Mouse (Mus musculus): ENCODE measurements around the gene Pcolce2.
A peak's percentile ranks its signal among the peaks of the same experiment; 100 is the strongest.

Gene Pcolce2

GRCm38 (mm10) chr9:95653363-95653762, 16.0 kb downstream of the Pcolce2 start:
- no peak for DNase-seq (ENCODE audit: extremely low read depth, low read depth)

DNA sequence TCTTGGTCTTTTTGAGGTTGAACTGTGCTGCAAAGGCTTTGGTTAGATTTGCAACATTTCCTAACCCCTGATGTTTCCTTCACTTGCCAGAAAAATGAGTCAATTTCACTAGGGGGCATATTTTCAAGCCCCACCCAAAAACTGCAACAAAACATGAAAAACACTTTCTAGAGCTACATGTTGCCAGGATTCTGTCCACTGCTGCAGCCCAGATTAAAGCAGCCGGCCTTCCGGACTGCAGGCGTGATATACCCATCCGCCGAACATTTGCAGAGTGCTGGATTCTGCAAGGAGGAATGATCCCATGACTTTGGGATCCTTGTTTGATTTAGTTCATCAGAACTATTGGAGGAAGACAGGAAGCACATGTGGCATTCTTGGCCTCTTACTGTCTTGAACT, 17.0 kb downstream of the Pcolce2 start:
- DNase-seq (ENCODE audit: extremely low read depth, low read depth): no peak

DNA sequence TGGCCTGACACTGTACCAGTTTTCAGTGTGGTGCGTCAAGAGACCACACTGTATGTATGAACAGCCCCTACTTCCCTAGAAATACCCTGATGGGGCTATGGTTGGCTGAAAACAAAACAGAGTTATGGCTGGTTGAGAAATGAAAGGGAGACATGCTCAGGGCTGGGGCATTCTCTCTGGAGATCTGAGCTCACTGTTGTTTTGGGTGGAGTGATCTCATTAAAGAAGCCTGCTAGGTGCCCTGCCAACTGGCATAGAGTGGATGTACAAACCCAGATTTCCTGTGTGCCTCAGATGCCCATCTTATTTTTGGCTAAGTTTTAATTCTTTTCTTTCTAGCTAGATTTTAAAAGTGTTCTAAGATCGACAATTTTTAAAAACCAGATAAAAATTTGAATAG, 20.5 kb downstream of the Pcolce2 start:
- DNase-seq (ENCODE audit: extremely low read depth, low read depth): no peak

DNA sequence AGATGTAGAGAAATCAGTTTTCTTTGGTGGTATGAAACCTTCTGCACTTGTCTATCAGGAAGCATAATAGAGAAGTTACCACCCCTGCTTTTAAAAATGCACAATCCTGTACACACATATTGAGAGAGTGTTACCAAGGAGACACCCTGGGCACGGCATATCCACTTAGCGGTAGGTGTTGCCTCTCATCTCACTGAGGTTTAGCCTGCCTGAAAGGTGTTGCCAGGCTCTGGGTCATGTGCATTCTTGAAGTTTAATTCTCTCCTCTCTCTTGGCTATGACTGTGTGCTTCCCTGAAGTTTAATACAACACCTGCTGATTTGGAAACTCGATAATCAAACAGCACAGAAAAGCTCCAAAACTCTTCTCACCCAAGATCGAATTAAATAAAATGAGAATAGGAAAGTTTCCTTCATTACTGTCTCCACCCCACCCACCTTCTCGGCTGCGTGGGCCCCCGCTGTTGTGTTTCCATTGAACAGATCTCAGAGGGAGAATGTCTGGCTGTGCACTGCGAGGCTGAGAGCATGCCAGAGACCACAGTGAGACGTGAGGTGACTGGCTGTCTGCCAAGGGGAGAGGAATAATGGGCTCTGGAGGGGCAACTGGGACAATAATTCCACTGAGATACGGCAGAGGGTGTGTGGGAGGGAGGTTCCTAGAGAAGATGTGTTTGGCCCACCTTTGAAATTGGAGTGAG, 27.0 kb downstream of the Pcolce2 start:
- no peak for DNase-seq (ENCODE audit: extremely low read depth, low read depth)

- DNase-seq (ENCODE audit: extremely low read depth, low read depth): no peak
Measured at GRCm38 (mm10) chr9:95665835-95666234, 28.4 kb downstream of the Pcolce2 start.

DNA sequence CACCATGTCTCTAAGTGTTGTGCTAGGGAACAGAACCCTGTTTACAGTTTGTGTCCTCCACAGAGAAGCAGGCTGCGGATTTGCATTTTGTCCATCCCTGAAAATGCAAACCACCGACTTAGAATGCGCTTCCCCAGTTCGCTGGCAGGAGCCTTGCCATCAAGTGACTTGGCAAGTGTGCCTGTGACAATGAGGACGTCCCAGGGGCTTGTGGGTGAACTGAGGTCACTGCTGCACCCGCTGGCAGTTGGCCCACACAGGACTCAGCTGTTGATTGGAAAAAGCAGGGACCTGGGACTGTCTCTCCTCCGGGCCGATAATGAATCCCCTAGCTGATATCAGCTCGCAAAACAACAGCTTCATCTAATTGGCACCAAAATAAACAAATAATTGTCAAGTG, 30.4 kb downstream of the Pcolce2 start:
- no peak for DNase-seq (ENCODE audit: extremely low read depth, low read depth)

DNA sequence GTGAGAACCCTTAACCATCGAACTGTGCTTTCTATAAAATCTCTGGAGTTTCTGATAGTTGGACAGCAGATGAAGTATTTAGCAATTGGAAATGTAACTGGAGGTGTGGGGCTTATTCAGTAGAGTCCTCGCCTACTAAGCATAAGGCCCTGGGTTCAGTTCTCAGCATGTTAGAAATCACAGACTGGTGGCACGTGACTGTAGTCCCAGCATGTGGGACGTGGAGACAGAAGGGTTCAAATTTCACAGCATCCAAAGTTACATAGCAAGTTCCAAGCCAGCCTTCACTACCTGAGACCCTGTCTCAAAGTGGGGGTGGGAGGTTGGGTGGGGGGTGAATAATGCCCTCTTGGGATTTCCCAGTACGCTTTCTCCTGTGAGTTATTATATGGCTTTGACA, 30.9 kb downstream of the Pcolce2 start:
- DNase-seq (ENCODE audit: extremely low read depth, low read depth): no peak

DNA sequence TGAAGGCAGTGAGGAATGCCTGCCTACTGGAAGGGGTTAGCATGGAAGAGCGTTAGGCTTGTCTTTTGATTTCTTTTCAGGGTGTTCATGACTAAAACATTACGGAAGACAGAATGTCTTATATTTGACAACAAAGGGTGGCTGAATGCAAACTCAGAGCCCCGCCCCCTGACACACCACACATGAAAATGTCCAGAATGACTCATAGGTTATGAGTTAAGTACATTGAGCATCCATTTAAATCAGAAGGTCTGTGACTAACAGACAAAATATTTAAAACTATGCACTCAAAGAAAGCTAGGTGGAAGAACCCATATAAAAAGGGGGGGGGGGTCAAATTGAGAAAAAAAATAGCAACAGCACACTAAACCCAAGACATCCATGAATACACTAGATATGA, 34.9 kb downstream of the Pcolce2 start:
- DNase-seq (ENCODE audit: extremely low read depth, low read depth): no peak

DNA sequence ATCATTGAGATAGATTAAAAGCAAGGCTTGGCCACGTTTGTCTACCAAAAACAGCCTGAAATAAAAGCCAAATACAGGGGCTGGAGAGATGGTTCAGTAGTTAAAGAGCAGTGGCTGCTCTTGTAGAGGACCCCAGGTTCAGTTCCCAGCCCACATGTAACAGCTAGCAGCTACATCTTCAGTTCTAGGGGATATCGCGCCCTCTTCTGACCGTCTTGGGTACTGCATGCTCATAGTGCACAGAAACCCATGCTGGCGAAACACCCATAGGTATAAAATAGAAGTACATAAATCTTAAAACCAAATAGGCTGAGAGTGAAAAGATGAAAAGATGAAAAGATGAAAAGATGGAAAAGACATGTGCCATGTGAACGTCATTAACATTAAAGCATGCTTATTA, 35.4 kb downstream of the Pcolce2 start:
- DNase-seq (ENCODE audit: extremely low read depth, low read depth): peak; percentile 22

DNA sequence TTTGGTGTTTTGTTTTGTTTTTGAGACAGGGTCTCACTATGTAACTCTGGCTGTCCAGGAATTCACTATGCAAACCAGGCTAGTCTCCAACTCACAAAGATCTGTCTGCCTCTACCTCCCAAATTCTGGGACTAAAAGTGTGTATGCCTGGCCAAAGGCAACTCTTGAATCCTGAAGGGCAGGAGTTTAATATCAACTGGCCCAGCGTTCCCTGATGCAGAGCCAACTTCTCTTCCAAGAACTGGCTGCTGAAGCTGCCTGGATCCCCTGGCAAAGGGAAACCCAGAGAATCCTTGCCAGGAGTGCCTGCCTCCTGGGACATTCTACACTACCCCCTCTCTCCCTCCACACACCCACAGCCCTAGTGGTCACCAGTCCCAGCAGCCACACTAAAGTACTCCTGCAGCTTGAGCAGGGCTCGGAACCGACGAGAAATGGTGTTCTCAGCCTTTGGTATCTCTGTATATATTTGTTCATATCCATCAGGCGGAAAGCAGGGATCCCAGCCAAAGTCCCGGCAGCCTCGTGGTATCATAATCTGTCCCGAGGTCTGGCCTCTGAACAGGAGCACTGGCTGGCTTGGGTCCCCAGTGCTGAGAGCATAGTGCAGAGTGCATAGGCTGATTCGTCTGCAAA, 37.8 kb downstream of the Pcolce2 start:
- DNase-seq (ENCODE audit: extremely low read depth, low read depth): no peak

DNA sequence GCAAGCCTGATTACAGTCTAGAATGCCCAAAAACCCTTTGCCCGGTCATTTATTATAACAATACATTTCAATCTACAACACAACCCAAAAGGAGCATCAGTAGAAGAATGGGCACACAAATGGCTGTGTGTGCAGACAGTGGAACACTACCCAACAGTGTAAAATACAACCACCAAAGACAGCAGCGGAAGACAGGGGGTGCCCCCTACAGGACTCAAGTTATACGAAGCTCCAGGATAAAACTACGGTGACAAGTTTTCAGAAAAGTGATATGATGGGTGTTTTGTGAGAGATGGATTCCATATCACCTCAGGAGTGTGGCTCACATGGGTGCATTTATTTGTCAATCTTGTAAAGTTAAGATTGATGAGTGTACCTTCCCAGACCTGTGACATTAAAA, 38.6 kb downstream of the Pcolce2 start:
- DNase-seq (ENCODE audit: extremely low read depth, low read depth): no peak

GRCm38 (mm10) chr9:95679966-95680365, 42.6 kb downstream of the Pcolce2 start:
- DNase-seq (ENCODE audit: extremely low read depth, low read depth): no peak

DNA sequence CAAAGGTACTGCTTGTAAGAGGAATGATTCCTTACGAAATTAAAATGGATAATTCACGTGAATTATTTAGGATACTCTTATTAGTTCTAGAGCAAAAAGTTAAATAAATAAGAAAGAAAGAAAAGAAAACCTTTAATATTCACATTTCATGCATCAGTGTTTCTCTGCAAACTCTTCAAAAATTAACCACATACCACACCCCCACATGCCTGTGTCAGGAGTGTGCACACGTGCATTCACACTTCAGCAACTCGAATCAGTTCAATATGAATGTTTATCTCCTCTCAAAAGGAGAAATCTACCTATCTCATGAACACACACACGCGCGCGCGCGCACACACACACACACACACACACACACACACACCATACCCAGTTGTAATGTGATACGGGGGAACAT, 43.3 kb downstream of the Pcolce2 start:
- no peak for DNase-seq (ENCODE audit: extremely low read depth, low read depth)

DNA sequence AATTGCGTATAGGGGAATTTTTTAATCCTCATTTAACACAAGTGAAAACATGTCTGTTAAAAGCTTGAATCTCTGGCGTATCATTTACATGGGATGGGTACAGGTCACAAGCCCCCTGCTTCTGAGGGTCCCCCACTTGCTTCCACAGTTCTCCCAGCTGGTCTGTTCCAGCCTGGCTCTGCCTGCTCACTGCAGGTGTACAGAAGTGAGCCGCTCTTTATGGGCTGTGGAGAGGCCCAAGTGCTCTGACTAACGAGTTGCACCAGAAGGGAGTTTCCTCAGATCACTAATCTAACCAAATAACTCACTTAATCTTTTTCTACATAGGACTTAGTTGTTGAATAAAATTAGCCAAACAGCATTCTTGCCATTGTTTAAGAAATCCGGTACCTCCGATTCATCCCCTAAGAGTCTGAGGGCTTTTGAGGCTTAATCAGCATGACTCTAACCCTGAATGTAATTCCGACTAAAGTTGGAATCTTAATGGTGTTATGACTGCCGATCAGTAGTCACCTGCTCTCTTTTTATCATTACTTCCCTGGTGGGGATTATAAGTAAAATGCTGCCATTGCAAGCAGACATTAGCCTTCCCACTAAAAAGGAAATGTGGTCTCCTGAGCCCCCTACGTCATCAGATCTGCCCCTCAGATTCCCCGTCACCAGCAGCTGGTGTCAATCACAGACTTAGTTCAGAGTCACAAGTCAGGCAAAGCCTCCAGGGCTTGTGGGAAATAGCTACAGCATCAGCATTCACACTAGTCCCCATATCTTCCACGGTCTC, 48.4 kb downstream of the Pcolce2 start:
- DNase-seq (ENCODE audit: extremely low read depth, low read depth): no peak

DNA sequence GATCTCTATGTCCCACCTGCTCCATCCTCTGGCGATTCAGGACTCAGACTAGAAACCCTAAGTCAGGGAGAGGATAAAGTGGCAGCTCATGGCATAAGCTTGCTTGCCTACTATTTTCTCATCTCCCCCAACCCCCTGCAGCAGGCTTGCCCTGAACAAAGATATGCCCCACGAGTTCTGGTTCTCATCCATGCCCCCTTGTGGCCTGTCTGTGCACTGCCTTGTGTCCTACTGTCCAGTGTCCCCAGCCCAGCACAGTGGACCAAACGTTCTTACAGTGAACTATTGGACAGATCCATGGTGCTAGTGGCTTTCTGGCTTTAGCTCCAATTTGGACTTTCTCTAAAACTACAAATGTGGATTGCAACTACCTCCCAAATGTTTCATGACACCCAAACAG, 50.7 kb downstream of the Pcolce2 start:
- no peak for DNase-seq (ENCODE audit: extremely low read depth, low read depth)

GRCm38 (mm10) chr9:95692823-95693222, 55.4 kb downstream of the Pcolce2 start:
- no peak for DNase-seq (ENCODE audit: extremely low read depth, low read depth)

DNA sequence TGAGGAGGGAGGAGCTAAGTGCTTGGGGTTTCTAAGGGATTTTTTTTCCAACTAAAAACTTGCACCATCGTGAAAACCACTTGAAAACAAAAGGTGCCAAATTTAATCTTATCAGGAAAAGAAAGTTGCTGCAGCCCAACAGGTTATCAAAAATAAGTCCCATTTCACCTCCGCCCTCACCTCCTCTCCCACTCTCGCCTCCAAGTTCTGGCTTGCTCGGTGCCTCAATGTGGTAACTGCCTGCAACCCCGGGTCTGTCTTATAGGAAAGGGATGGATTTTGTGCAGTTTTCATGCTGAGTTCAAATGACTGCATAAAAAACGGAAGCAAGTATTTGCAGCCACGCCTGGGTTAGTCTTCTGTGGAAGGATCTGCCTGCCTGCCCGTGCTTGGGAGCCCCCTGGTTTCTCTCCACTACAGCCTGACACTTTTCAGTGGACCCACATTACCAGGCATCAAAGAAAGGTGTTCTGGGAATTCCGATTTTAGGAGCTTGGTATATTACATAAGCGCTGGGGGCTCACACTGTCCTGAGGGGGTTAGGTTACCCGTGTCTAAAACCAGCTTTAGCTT, 56.2 kb downstream of the Pcolce2 start:
- peak; percentile 26 for DNase-seq (ENCODE audit: extremely low read depth, low read depth)

- DNase-seq (ENCODE audit: extremely low read depth, low read depth): peak; percentile 21
Measured at GRCm38 (mm10) chr9:95694526-95694925, 57.1 kb downstream of the Pcolce2 start.

DNA sequence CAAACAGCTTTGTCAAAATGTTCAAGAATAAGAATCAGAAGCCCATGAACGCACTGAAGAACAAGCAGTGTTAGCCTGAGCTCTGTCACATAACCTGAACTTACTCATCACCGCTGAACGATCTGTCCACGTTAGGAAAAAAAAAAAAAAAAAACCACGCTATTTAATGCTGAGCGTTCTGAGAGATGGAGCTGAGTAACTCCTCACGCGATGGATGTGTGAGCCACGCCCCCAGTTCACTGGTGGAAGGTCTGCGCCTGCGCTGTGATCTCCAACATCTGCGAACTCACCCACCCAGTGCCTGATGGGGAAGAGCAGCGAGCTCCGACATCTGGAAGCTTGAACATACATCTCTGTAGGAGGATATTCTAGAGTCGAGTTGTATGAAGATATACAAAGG, 57.6 kb downstream of the Pcolce2 start:
- DNase-seq (ENCODE audit: extremely low read depth, low read depth): peak; percentile 75

- no peak for DNase-seq (ENCODE audit: extremely low read depth, low read depth)
Measured at GRCm38 (mm10) chr9:95696581-95696980, 59.2 kb downstream of the Pcolce2 start.

DNA sequence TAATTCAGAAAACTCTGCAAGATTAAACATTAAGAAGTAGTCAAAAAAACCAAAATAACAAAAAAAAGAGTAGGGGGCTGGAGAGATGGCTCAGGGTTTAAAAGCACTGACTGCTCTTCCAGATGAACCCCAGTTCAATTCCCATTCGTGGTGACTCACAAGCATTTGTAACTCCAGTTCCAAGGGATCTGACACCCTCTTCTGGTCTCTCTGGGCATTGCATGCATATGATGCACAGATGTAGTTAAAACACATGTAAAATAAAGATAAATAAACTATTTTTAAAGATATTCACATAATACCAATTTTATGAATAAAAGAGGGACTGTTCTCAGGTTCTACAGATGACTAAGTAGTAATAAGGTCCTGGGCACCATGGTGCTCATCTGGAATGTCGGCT, 60.4 kb downstream of the Pcolce2 start:
- peak; percentile 46 for DNase-seq (ENCODE audit: extremely low read depth, low read depth)

DNA sequence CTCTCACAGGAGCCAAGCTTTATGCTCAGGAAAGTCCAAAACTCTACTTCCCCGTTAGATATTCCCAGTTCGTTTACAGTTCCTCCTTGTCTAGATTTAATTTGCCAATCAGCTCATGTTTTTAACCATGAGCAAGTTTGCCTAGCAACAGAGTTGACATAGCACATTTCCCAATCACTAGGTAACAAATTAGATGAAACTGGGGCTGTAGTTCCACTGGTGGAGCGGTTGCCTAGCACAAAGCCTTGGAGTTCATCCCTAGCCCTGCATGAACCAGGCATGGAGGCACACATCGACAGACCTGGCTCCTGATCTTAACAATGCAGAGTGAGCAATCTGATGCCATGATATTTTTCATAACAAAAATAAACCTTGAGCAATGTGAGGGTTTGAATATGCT, 61.9 kb downstream of the Pcolce2 start:
- no peak for DNase-seq (ENCODE audit: extremely low read depth, low read depth)

Measured in MEL-GATA-1-ER (cell line).